Mouse (Mus musculus) C2C12 (cell line): ENCODE measurements around the gene Mrm1. TPM values are rescaled to one million over a fixed set of nuclear protein-coding genes. Genes with fewer than 3 reads are reported as not detected.
A peak's percentile ranks its signal among the peaks of the same experiment; 100 is the strongest.

Source experiments
- H3K27me3 ChIP-seq: one replicate; pipeline ENCODE4 v1.6.1; 2011; ENCODE audit not compliant: control insufficient read depth, insufficient read depth, insufficient read length
- H3K36me3 ChIP-seq: one replicate; pipeline ENCODE4 v1.6.1; 2011; ENCODE audit not compliant: control insufficient read depth, insufficient read depth
- H3K4me3 ChIP-seq: one replicate; pipeline ENCODE4 v1.5.1; 2011; ENCODE audit warnings: mild to moderate bottlenecking, control low read depth; ENCODE audit not compliant: poor library complexity, insufficient read depth, severe bottlenecking
- H3K79me2 ChIP-seq: one replicate; pipeline ENCODE4 v1.6.1; 2011; ENCODE audit not compliant: control insufficient read depth, insufficient read depth
- H3K79me3 ChIP-seq: one replicate; pipeline ENCODE4 v1.6.1; 2011; ENCODE audit warnings: low read depth, control low read depth
- H3ac ChIP-seq: one replicate; pipeline ENCODE3; 2011; ENCODE audit warnings: low read depth; ENCODE audit not compliant: control insufficient read depth, insufficient read length
- CEBPB ChIP-seq: IDR thresholded peaks from one replicate; pipeline ENCODE4 v1.6.1; 2011; ENCODE audit warnings: low read depth, mild to moderate bottlenecking, control low read depth, moderate library complexity
- CTCF ChIP-seq: IDR thresholded peaks from one replicate; pipeline ENCODE4 v1.5.1; 2011; ENCODE audit not compliant: control insufficient read depth, insufficient read depth, insufficient read length
- FOSL1 ChIP-seq: IDR thresholded peaks from one replicate; pipeline ENCODE4 v1.8.0; 2011; ENCODE audit warnings: mild to moderate bottlenecking, low read length; ENCODE audit not compliant: poor library complexity, insufficient read depth, severe bottlenecking
- MAX ChIP-seq: IDR thresholded peaks from one replicate; pipeline ENCODE4 v1.6.1; 2011; ENCODE audit warnings: mild to moderate bottlenecking, control low read depth
- MYOD1 ChIP-seq: IDR thresholded peaks from one replicate; pipeline ENCODE4 v1.6.1; 2011; ENCODE audit warnings: low read depth; ENCODE audit not compliant: control insufficient read depth, insufficient read length
- MYOG ChIP-seq: IDR thresholded peaks from one replicate; pipeline ENCODE4 v1.6.1; 2011; ENCODE audit not compliant: control insufficient read depth, insufficient read length; ENCODE audit errors: extremely low read depth
- USF1 ChIP-seq: IDR thresholded peaks from one replicate; pipeline ENCODE4 v1.6.1; 2011; ENCODE audit warnings: low read depth, mild to moderate bottlenecking, control low read depth, moderate library complexity
- long read RNA-seq, 2 experiments: library from polyadenylated mRNA; unstranded; transcript quantifications; one replicate each; pipeline ENCODE4 v2.0.0; 2019 to 2020
- polyA plus RNA-seq: library from polyadenylated mRNA; unstranded; fragments of >200 nt; fragmentation: generic; extraction: Trizol; gene quantifications from one replicate; pipeline ENCODE4 v1.2.1, GENCODE M21; 2012; ENCODE audit warnings: missing spikeins

Mrm1 gene
- polyA plus RNA-seq, result 23.6 TPM
- long read RNA-seq, experiment 1, partial matches to known transcripts, result 1 of 7 reads
- long read RNA-seq, experiment 1, other reads (novel, unspliced or antisense), result 4 of 7 reads
- long read RNA-seq, experiment 2, transcript Mrm1-201 (5 exons, 2,477 nt), result major isoform, 39 of 66 reads
- long read RNA-seq, experiment 2, partial matches to known transcripts, result 14 of 66 reads
- long read RNA-seq, experiment 2, other reads (novel, unspliced or antisense), result 13 of 66 reads

DNA sequence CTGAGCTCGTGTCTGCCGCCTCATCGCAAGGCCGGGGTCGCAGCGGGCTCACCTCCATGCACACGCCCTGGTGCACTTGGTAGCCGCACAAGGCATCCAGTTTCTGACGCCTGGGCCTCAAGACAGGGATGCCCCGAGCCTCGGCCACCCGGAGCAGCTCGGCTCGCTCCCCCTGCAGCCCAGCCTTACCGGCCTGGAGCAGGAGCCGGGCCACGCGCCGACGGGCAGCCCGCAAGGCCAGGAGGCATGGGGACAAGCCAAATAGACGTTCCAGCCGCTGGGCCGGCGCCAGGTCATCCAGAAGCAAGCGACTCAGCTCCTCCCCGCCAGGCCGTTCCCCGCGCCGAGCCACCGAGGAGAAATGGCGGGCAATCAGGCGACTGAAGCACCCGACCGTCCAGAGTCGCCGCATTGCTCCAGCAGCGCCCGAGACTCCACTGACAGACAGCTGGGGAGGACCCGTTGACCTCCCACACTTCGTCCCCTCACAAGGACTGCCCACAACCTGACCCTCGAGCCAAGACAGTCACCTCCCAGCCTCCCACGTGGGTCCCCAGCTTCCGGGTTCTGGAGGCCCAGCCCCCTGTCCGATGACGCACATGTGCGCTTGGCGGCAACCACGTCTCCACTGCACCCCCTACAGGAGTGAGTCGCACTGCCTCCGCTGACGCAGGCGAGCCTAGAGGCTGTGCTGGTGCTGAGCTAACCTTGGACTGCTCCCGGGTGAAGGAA is at the start of gene Mrm1:
TSS of gene Mrm1 (minus strand) at position 555 of the 732 bp plus-strand sequence.
- H3K79me2 ChIP-seq, result peaks cover 9% of the 10 kb centered on the region
- no peaks in the 10 kb centered on the region for H3K79me3 ChIP-seq
- TF ChIP-seq CTCF, result peak; percentile 91
- peak; percentile 95 for TF ChIP-seq MAX
- TF ChIP-seq USF1, result peak; percentile 85
- TF ChIP-seq CEBPB, result no peak
- TF ChIP-seq FOSL1, result no peak
- no peak for TF ChIP-seq MYOG
- no peak for TF ChIP-seq MYOD1
- H3K36me3 ChIP-seq, result peaks cover 7% of the 10 kb centered on the region
- H3K27me3 ChIP-seq, result no peaks in the 10 kb centered on the region
- H3ac ChIP-seq, result peak within 1 kb of the TSS; percentile 66
- peak within 1 kb of the TSS; percentile 59 for H3K4me3 ChIP-seq

GRCm38 (mm10) chr11:84868786-84869259 is 49.5 kb upstream of the Mrm1 start:
- H3K27me3 ChIP-seq, result no peaks in the 10 kb centered on the region
- H3K79me2 ChIP-seq, result peaks cover 87% of the 10 kb centered on the region
- peaks cover 73% of the 10 kb centered on the region for H3K79me3 ChIP-seq
- peak overlapping the region; percentile 96 for H3K4me3 ChIP-seq
- peaks cover 55% of the 10 kb centered on the region for H3K36me3 ChIP-seq
- peak overlapping the region; percentile 74 for H3ac ChIP-seq
- no peak for TF ChIP-seq CTCF
- no peak for TF ChIP-seq CEBPB
- TF ChIP-seq MYOG, result no peak
- TF ChIP-seq MYOD1, result no peak
- no peak for TF ChIP-seq FOSL1
- TF ChIP-seq MAX, result no peak
- no peak for TF ChIP-seq USF1

DNA sequence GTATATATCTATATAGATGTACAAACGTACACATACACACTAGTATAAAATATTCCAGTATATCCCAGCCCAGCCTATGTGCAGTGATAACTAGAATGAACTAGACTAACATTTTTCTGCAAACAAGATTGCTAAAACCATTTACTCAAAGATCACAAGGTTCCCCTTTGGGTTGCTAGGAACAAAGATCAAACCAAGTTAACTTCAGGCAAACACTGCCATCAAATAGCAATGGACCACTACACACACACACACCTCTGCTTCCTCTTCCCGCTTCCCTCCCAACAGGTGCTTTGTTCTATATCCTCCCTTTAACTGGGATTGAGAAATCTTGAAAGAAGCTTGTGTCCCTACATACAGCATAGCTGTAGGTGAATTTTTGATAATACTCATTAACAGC is 48.3 kb upstream of the Mrm1 start:
- H3ac ChIP-seq, result no peak overlapping the region
- no peak for TF ChIP-seq MYOD1
- no peak for TF ChIP-seq CEBPB
- no peak for TF ChIP-seq CTCF
- no peak for TF ChIP-seq MYOG
- no peak for TF ChIP-seq FOSL1
- no peak for TF ChIP-seq MAX
- TF ChIP-seq USF1, result no peak
- peaks cover 92% of the 10 kb centered on the region for H3K79me2 ChIP-seq
- H3K4me3 ChIP-seq, result no peak overlapping the region
- peaks cover 67% of the 10 kb centered on the region for H3K36me3 ChIP-seq
- H3K27me3 ChIP-seq, result no peaks in the 10 kb centered on the region
- peaks cover 85% of the 10 kb centered on the region for H3K79me3 ChIP-seq

DNA sequence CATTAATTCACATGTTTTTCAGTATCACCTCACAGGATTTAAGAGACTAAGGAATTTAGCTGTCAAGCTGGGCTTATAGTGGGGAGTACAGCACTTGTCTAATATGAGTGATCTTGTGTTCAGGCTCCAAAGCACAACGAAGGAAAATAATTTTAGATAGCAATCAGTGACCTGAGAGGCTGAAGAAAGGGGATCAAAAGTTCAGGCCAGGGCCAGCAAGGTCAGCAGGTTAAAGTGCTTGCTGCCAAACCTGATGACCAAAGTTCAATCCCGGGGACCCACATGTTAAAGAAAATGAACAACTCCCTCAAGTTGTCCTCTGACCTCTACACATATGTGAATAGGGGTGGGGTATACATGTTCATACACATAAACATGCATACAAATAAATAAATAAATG is 46.0 kb upstream of the Mrm1 start:
- Histone ChIP-seq H3ac (no peak overlapping the region), H3K27me3 (no peaks in the 10 kb centered on the region), H3K79me2 (peaks cover 96% of the 10 kb centered on the region), H3K36me3 (peaks cover 89% of the 10 kb centered on the region), H3K4me3 (no peak overlapping the region), H3K79me3 (peaks cover 86% of the 10 kb centered on the region)
- TF ChIP-seq USF1 (no peak), FOSL1 (no peak), MYOD1 (no peak), CEBPB (no peak), MAX (no peak), CTCF (no peak), MYOG (no peak)

DNA sequence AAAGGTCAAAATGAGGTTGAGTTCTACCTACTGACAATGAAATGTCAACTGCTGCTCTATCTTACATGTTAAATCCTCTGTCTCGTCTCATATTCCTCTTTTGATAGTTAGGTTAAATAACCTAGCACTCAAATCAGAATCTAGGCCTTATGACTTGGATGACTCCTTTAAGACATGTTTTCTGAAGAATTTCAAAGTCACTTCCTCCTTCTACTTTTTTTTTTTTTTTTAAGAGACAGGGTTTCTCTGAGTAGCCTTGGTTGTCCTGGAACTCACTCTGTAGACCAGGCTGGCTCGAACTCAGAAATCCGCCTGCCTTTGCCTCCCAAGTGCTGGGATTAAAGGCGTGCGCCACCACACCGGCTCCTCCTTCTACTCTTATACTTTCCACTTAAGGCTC is 36.0 kb upstream of the Mrm1 start:
- Histone ChIP-seq H3K27me3 (no peaks in the 10 kb centered on the region), H3K79me2 (peaks cover 32% of the 10 kb centered on the region), H3K36me3 (peaks cover 94% of the 10 kb centered on the region), H3ac (no peak overlapping the region), H3K79me3 (peaks cover 7% of the 10 kb centered on the region), H3K4me3 (no peak overlapping the region)
- no peak for TF ChIP-seq CTCF
- TF ChIP-seq USF1, result no peak
- no peak for TF ChIP-seq MYOG
